Mouse (Mus musculus) bone marrow, adult 2 months (tissue): ENCODE data around the gene Gm9958. TPM values are rescaled to one million over a fixed set of nuclear protein-coding genes. Genes with fewer than 3 reads are reported as not detected.

ENCODE experiments used
- H3K27ac ChIP-seq: fragments of 200-500 bp; 2 replicates; pipeline ENCODE4 v1.5.1; 2012; ENCODE audit warnings: low read depth, mild to moderate bottlenecking, control low read depth, inconsistent platforms, low read length; ENCODE audit not compliant: control insufficient read depth, poor library complexity, insufficient read depth
- H3K4me1 ChIP-seq: fragments of 200-500 bp; 2 replicates; pipeline ENCODE4 v1.6.1; 2011; ENCODE audit warnings: low read length; ENCODE audit not compliant: control insufficient read depth, insufficient read depth
- H3K4me3 ChIP-seq: fragments of 200-500 bp; replicated peaks from 2 replicates; pipeline ENCODE3; 2011; ENCODE audit warnings: mild to moderate bottlenecking, low read depth, low read length, control low read depth; ENCODE audit not compliant: control insufficient read depth
- CTCF ChIP-seq: fragments of 200-500 bp; IDR thresholded peaks from 2 replicates; pipeline ENCODE4 v1.5.1; 2011; ENCODE audit warnings: low read length, control low read depth; ENCODE audit not compliant: control insufficient read depth, insufficient read depth
- POLR2A ChIP-seq: fragments of 200-500 bp; IDR thresholded peaks from 2 replicates; pipeline ENCODE4 v1.6.1; 2011; ENCODE audit warnings: low read depth, mild to moderate bottlenecking, control low read depth, low read length, borderline replicate concordance; ENCODE audit not compliant: control insufficient read depth
- WGBS: fragments of 180-500 bp; shearing (Covaris S2); methylation state at CpG from one replicate; pipeline ENCODE4 v1.1.7; 2018; 5-methylcytosine and 5-hydroxymethylcytosine counted together
- polyA plus RNA-seq: library from polyadenylated mRNA; stranded (reverse); fragments of >200 nt; gene quantifications from 2 replicates; pipeline ENCODE4 v1.2.4, GENCODE M21; 2011; ENCODE audit warnings: low replicate concordance; ENCODE audit not compliant: missing spikeins, insufficient read depth, insufficient read length

Gm9958 gene
- 1.3 and 2.0 TPM in 2 replicates for polyA plus RNA-seq

- WGBS: under 1% methylated on average over 7 of the region's 7 CpGs
- Histone ChIP-seq H3K4me3 (peak within 1 kb of the TSS; percentile 93), H3K27ac (peak within 1 kb of the TSS; percentile 96), H3K4me1 (no peaks in the 10 kb centered on the region; the same call in 1 of the 2 replicates)
- TF ChIP-seq POLR2A (no peak), CTCF (no peak)
Measured at GRCm38 (mm10) chr5:90367067-90367303, at the start of gene Gm9958. Gm9958 (plus strand) TSS chr5:90367204.

GRCm38 (mm10) chr5:90331071-90331470 lies 35.9 kb upstream of the Gm9958 start:
- H3K4me3 ChIP-seq: no peak overlapping the region
- TF ChIP-seq CTCF (no peak), POLR2A (no peak)
- H3K27ac ChIP-seq: no peak overlapping the region
- H3K4me1 ChIP-seq: no peaks in the 10 kb centered on the region; the same call in 1 of the 2 replicates
- 19% methylated on average over 1 of the region's 1 CpGs for WGBS

GRCm38 (mm10) chr5:90332478-90332877 lies 34.5 kb upstream of the Gm9958 start:
- Histone ChIP-seq H3K27ac (no peak overlapping the region), H3K4me3 (no peak overlapping the region), H3K4me1 (no peaks in the 10 kb centered on the region; the same call in 1 of the 2 replicates)
- 73% methylated on average over 2 of the region's 2 CpGs for WGBS
- TF ChIP-seq CTCF (no peak), POLR2A (no peak)

GRCm38 (mm10) chr5:90338177-90339091 lies 28.6 kb upstream of the Gm9958 start:
- WGBS: 52% methylated on average over 7 of the region's 7 CpGs
- Histone ChIP-seq H3K4me3 (no peak overlapping the region), H3K27ac (no peak overlapping the region), H3K4me1 (no peaks in the 10 kb centered on the region)
- TF ChIP-seq POLR2A (no peak), CTCF (no peak)

GRCm38 (mm10) chr5:90339129-90339952 lies 27.7 kb upstream of the Gm9958 start:
- TF ChIP-seq POLR2A: no peak
- TF ChIP-seq CTCF: no peak
- WGBS: 8% methylated on average over 5 of the region's 5 CpGs

GRCm38 (mm10) chr5:90339953-90340343 lies 27.1 kb upstream of the Gm9958 start:
- H3K4me3 ChIP-seq: no peak overlapping the region
- H3K4me1 ChIP-seq: no peaks in the 10 kb centered on the region
- H3K27ac ChIP-seq: no peak overlapping the region
- 83% methylated on average over 1 of the region's 1 CpGs for WGBS
- TF ChIP-seq CTCF (no peak), POLR2A (no peak)

More at GRCm38 (mm10) chr5:90339129-90339952, 27.7 kb upstream of the Gm9958 start:
- H3K4me1 ChIP-seq: no peaks in the 10 kb centered on the region
- H3K4me3 ChIP-seq: no peak overlapping the region
- H3K27ac ChIP-seq: no peak overlapping the region

- 53% methylated on average over 4 of the region's 4 CpGs for WGBS
- Histone ChIP-seq H3K4me1 (no peaks in the 10 kb centered on the region), H3K27ac (no peak overlapping the region), H3K4me3 (no peak overlapping the region)
- TF ChIP-seq POLR2A (no peak), CTCF (no peak)
Measured at GRCm38 (mm10) chr5:90340847-90341246, 26.2 kb upstream of the Gm9958 start.

- Histone ChIP-seq H3K27ac (no peak overlapping the region), H3K4me1 (no peaks in the 10 kb centered on the region), H3K4me3 (no peak overlapping the region)
- no peak for TF ChIP-seq POLR2A
- 63% methylated on average over 3 of the region's 3 CpGs for WGBS
Measured at GRCm38 (mm10) chr5:90346877-90347276, 20.1 kb upstream of the Gm9958 start.
